Mouse (Mus musculus): ENCODE measurements around the gene Ildr1.

GRCm38 (mm10) chr16:36723880-36724443 lies 30.2 kb downstream of the Ildr1 start:
- TF ChIP-seq MAFK (IDR thresholded peaks at IDR 0.05; ENCODE audit: insufficient read depth, low read depth, low read length) (no peak), ZNF384 (IDR thresholded peaks at IDR 0.05; ENCODE audit: low read depth, low read length) (no peak)

Data from ES-E14 (cell line).